Mouse (Mus musculus) cortical plate, adult 2 months (tissue): ENCODE measurements at regions not wholly inside any gene's neighbourhood (a gene's known extent, or its start where the extent isn't known, plus 50 kb on each side); places are given as distances from the start of the nearest gene placed in this dataset.

Experiments used
- CTCF ChIP-seq: fragments of 200-500 bp; IDR thresholded peaks from 2 replicates; pipeline ENCODE4 v1.5.1; 2011; ENCODE audit warnings: mild to moderate bottlenecking, control low read depth, low read length; ENCODE audit not compliant: insufficient read depth; ENCODE audit errors: extremely low read depth
- POLR2A ChIP-seq: fragments of 200-500 bp; IDR thresholded peaks from 2 replicates; pipeline ENCODE4 v1.6.1; 2011; ENCODE audit warnings: mild to moderate bottlenecking, low read length, control low read depth; ENCODE audit not compliant: insufficient read depth; ENCODE audit errors: extremely low read depth

DNA sequence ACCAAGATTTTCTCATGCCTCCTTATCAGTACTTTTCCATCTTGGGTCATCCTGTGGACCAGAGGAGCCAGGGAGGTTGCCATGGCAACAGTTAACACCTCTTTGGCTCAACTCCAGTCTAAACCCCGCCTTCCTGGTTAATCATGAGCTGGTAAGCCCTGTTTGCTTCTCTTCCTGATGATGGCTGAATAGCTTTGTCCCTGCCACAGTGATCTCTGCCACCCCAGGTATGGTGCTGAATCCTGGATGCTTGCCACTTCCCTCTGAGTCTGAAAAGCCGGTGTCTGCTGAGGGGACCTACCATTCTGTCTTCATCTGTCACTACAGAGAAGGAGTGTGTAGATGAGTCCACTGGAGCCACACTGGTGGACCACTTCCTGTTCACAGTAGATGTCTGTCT is 223.8 kb upstream of the Chd6 start:
- TF ChIP-seq CTCF (no peak), POLR2A (no peak)
